Mouse (Mus musculus) myocyte (in vitro differentiated cells): Measurements from ENCODE around the gene Snx30. TPM values are rescaled to one million over a fixed set of nuclear protein-coding genes. Genes with fewer than 3 reads are reported as not detected.
A peak's percentile ranks its signal among the peaks of the same experiment; 100 is the strongest.

Source experiments
- H3K27me3 ChIP-seq: one replicate; pipeline ENCODE4 v1.6.1; 2011; ENCODE audit not compliant: control insufficient read depth, insufficient read depth, insufficient read length
- H3K36me3 ChIP-seq: one replicate; pipeline ENCODE4 v1.6.1; 2011; ENCODE audit not compliant: control insufficient read depth, insufficient read depth
- H3K4me2 ChIP-seq: one replicate; pipeline ENCODE4 v1.6.1; 2011; ENCODE audit warnings: low read depth, control low read depth
- H3K4me3 ChIP-seq: one replicate; pipeline ENCODE4 v1.5.1; 2011; ENCODE audit warnings: mild to moderate bottlenecking, control low read depth, moderate library complexity
- H3K79me2 ChIP-seq: one replicate; pipeline ENCODE4 v1.6.1; 2011; ENCODE audit not compliant: control insufficient read depth, insufficient read depth
- H3ac ChIP-seq: one replicate; pipeline ENCODE4 v1.6.1; 2011; ENCODE audit not compliant: control insufficient read depth, insufficient read length
- CEBPB ChIP-seq: IDR thresholded peaks from 2 replicates; pipeline ENCODE4 v1.6.1; 2011; ENCODE audit warnings: mild to moderate bottlenecking, moderate library complexity; ENCODE audit not compliant: poor library complexity, insufficient read depth, severe bottlenecking
- E2F4 ChIP-seq: IDR thresholded peaks from one replicate; pipeline ENCODE4 v1.6.1; 2011; ENCODE audit warnings: mild to moderate bottlenecking, control low read depth, moderate library complexity; ENCODE audit not compliant: insufficient read depth
- MAX ChIP-seq: IDR thresholded peaks from one replicate; pipeline ENCODE4 v1.6.1; 2011; ENCODE audit warnings: low read depth, mild to moderate bottlenecking, control low read depth
- MYOD1 ChIP-seq, 3 experiments: IDR thresholded peaks; one replicate each; pipeline ENCODE4 v1.6.1; 2011; ENCODE audit warnings: control low read depth in 2 of 3, low read depth in 2 of 3, mild to moderate bottlenecking in 2 of 3, moderate library complexity in 1 of 3; ENCODE audit not compliant: insufficient read length in 2 of 3, control insufficient read depth in 1 of 3
- MYOG ChIP-seq, 3 experiments: IDR thresholded peaks; one replicate each; pipeline ENCODE4 v1.6.1; 2011; ENCODE audit warnings: control low read depth in 2 of 3, low read depth in 2 of 3, mild to moderate bottlenecking in 2 of 3; ENCODE audit not compliant: insufficient read length in 2 of 3, control insufficient read depth in 1 of 3, insufficient read depth in 1 of 3
- POLR2A ChIP-seq: IDR thresholded peaks from one replicate; pipeline ENCODE4 v1.6.1; 2011; ENCODE audit warnings: low read depth, mild to moderate bottlenecking, control low read depth, moderate library complexity; ENCODE audit not compliant: insufficient read length
- POLR2AphosphoS2 ChIP-seq: IDR thresholded peaks from one replicate; pipeline ENCODE4 v1.6.1; 2011; ENCODE audit warnings: low read depth, control low read depth; ENCODE audit not compliant: insufficient read length
- REST ChIP-seq: IDR thresholded peaks from one replicate; pipeline ENCODE4 v1.6.1; 2011; ENCODE audit warnings: mild to moderate bottlenecking, control low read depth, moderate library complexity; ENCODE audit not compliant: insufficient read depth, insufficient read length
- SRF ChIP-seq: IDR thresholded peaks from one replicate; pipeline ENCODE4 v1.6.1; 2011; ENCODE audit warnings: low read depth; ENCODE audit not compliant: control insufficient read depth, insufficient read length
- TCF12 ChIP-seq: IDR thresholded peaks from one replicate; pipeline ENCODE4 v1.6.1; 2011; ENCODE audit warnings: mild to moderate bottlenecking, control low read depth; ENCODE audit not compliant: poor library complexity, insufficient read depth, severe bottlenecking
- TCF3 ChIP-seq: IDR thresholded peaks from one replicate; pipeline ENCODE4 v1.6.1; 2011; ENCODE audit warnings: low read depth, control low read depth; ENCODE audit not compliant: insufficient read length
- USF1 ChIP-seq: IDR thresholded peaks from one replicate; pipeline ENCODE4 v1.6.1; 2011; ENCODE audit warnings: low read depth, mild to moderate bottlenecking, control low read depth, moderate library complexity
- polyA plus RNA-seq: library from polyadenylated mRNA; unstranded; fragments of >200 nt; fragmentation: generic; extraction: Trizol; gene quantifications from one replicate; pipeline ENCODE4 v1.2.1, GENCODE M21; 2012; ENCODE audit warnings: missing spikeins

The Snx30 gene
- polyA plus RNA-seq, 1 experiment, result 2.6 TPM

DNA sequence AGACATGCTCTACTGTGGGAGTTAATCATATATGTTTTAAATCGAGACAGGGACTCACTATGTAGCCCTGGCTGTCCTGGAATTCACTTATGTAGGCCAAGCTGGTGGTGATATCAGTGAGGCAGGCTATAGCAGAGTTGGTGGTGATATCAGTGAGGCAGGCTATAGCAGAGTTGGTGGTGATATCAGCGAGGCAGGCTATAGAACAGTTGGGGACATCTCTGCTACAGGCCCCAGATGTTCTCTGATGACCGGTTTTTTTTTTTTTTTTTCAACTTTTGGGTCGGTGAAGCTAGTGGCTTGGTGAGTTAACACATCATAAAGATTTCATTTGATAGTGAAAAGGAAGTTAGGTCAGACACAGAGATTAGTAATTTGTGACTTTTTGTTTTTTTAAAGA lies 2.8 kb upstream of the Snx30 start:
- H3K36me3 ChIP-seq, result no peaks in the 10 kb centered on the region
- no peak overlapping the region for H3K4me3 ChIP-seq
- TF ChIP-seq REST, result no peak
- no peak for TF ChIP-seq USF1
- TF ChIP-seq MYOG (IDR thresholded peaks at IDR 0.05; ENCODE audit: control insufficient read depth in 1 of 3, insufficient read depth in 1 of 3, insufficient read length in 2 of 3, low read depth in 2 of 3), result no peak
- TF ChIP-seq MAX, result no peak
- TF ChIP-seq TCF12, result no peak
- no peak for TF ChIP-seq POLR2AphosphoS2
- no peak for TF ChIP-seq E2F4

GRCm38 (mm10) chr4:59803358-59803757 lies 2.3 kb upstream of the Snx30 start:
- Histone ChIP-seq H3K36me3 (no peaks in the 10 kb centered on the region), H3K4me2 (no peak overlapping the region), H3K79me2 (peaks cover 15% of the 10 kb centered on the region), H3K4me3 (no peak overlapping the region), H3K27me3 (no peaks in the 10 kb centered on the region), H3ac (no peak overlapping the region)
- TF ChIP-seq SRF (no peak), USF1 (no peak), E2F4 (no peak), MYOG (IDR thresholded peaks at IDR 0.05; ENCODE audit: control insufficient read depth in 1 of 3, insufficient read depth in 1 of 3, insufficient read length in 2 of 3, low read depth in 2 of 3) (no peak), POLR2AphosphoS2 (no peak), REST (no peak), POLR2A (no peak), MYOD1 (IDR thresholded peaks at IDR 0.05; ENCODE audit: control insufficient read depth in 1 of 3, insufficient read length in 2 of 3, low read depth in 2 of 3) (no peak), TCF12 (no peak), CEBPB (no peak), TCF3 (no peak), MAX (no peak)

More for the DNA sequence above, 2.8 kb upstream of the Snx30 start:
- Histone ChIP-seq H3K27me3 (no peaks in the 10 kb centered on the region), H3K79me2 (peaks cover 10% of the 10 kb centered on the region), H3ac (no peak overlapping the region), H3K4me2 (no peak overlapping the region)

DNA sequence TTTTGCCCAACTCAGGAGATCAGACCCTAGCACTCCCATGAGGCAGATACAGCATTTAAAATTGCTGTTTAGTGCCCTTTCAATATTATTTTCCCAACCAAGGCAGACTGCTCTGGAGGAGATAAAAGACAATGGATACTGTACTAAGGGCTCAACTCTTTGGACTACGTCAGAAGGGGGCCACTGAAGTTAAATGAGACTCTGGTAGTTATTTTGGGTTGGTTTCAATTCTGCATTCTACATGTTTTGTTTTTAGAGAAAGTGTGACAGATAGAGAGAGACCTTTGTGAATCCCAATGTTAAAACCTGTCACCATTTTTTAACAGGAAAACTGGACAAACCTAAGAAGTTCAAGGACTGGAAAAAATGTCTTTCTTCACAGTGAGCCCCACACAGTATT lies 886 bp upstream of the Snx30 start:
- Histone ChIP-seq H3K79me2 (peaks cover 25% of the 10 kb centered on the region), H3ac (no peak overlapping the region), H3K36me3 (no peaks in the 10 kb centered on the region), H3K4me2 (peak overlapping the region; percentile 99), H3K27me3 (no peaks in the 10 kb centered on the region), H3K4me3 (peak overlapping the region; percentile 65)
- TF ChIP-seq CEBPB (no peak), USF1 (no peak)

- Histone ChIP-seq H3K79me2 (peaks cover 25% of the 10 kb centered on the region), H3ac (peak overlapping the region; percentile 37), H3K27me3 (no peaks in the 10 kb centered on the region), H3K36me3 (no peaks in the 10 kb centered on the region), H3K4me2 (peak overlapping the region; percentile 80), H3K4me3 (peak overlapping the region; percentile 65)
- peak in 2 of 3 experiments; percentile 90 to 93 for TF ChIP-seq MYOD1 (IDR thresholded peaks at IDR 0.05; ENCODE audit: control insufficient read depth in 1 of 3, insufficient read length in 2 of 3, low read depth in 2 of 3)
- TF ChIP-seq TCF3, result peak; percentile 19
- TF ChIP-seq CEBPB, result no peak
- no peak for TF ChIP-seq REST
- peak; percentile 72 for TF ChIP-seq USF1
- peak; percentile 32 to 99 (median 95) for TF ChIP-seq MYOG (IDR thresholded peaks at IDR 0.05; ENCODE audit: control insufficient read depth in 1 of 3, insufficient read depth in 1 of 3, insufficient read length in 2 of 3, low read depth in 2 of 3)
- TF ChIP-seq POLR2A, result peak; percentile 27
These were observed 583 bp downstream of the Snx30 start for GRCm38 (mm10) chr4:59805968-59806878.

- peak overlapping the region; percentile 65 for H3K4me3 ChIP-seq
- TF ChIP-seq SRF, result no peak
- peak in 1 of 3 experiments; percentile 21 for TF ChIP-seq MYOD1 (IDR thresholded peaks at IDR 0.05; ENCODE audit: control insufficient read depth in 1 of 3, insufficient read length in 2 of 3, low read depth in 2 of 3)
These were observed 1.2 kb downstream of the Snx30 start for GRCm38 (mm10) chr4:59806879-59807195.

More at GRCm38 (mm10) chr4:59806879-59807195, 1.2 kb downstream of the Snx30 start:
- Histone ChIP-seq H3K36me3 (no peaks in the 10 kb centered on the region), H3K27me3 (no peaks in the 10 kb centered on the region), H3ac (peak overlapping the region; percentile 37), H3K4me2 (peak overlapping the region; percentile 80), H3K79me2 (peaks cover 25% of the 10 kb centered on the region)
